Mouse (Mus musculus): ENCODE measurements around the gene Ndufc1.

DNA sequence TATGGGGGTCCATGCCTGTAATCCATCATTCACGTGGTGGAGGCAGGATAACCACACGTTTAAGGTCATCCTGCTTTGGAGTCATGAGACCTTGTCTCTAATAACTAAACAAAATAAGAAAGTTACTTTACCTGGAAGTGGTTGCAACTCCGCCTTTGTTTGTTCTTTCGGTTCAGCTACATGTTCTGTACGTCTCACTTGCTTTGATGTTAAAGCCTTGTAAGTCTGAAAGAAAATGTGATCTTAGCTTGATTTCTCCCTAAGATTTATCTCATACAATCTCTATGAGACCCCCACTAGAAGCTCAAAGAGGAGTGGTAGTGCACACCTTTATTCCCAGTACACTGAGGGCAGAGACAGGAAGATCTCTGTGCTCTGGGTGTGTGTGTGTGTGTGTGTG is 17.7 kb downstream of the Ndufc1 start:
- TF ChIP-seq CTCF (IDR thresholded peaks at IDR 0.05; ENCODE audit: low read depth) (no peak), EP300 (IDR thresholded peaks at IDR 0.05; ENCODE audit: low read depth) (no peak)
